Mouse (Mus musculus): ENCODE results near the gene Ttll13. TPM values are rescaled to one million over a fixed set of nuclear protein-coding genes. Genes with fewer than 3 reads are reported as not detected.

The Ttll13 gene
- polyA plus RNA-seq, 1 experiment from 2014 or later: 1.2 TPM

DNA sequence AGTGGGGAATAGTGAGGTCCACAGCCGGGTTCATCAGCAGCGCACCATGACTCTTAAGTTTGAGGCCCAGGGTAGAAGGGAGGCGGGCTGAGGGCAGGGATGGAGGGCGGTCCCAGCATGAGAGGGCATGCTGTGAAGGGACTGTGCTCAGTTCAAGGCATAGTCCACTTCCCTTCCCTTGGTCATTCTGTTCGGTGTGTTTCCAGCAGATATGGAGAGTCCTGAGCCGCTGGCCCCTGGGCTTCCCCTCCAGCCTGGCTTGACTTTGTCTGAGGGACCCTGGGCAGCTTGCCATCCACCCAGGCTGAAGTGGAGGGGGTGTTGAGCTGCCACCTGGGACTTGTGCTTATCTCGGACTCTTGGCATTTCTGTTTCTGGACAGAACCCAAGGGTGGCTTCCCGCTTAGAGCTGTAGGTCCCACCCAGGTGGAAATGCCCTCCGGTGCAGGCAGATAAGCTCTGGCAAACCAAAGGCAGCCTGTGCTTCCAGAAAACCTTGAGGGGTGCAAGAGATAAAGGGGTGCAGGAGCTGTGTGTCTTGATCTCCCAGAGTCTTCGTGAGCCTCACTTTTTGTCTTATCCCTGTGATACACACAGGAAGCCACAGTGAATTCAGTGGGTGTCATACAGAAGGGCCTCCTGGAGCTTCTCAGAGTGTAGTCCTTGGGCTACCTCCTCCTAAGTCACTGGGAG, 37.3 kb upstream of the Ttll13 start:
- ATAC-seq: no peak

DNA sequence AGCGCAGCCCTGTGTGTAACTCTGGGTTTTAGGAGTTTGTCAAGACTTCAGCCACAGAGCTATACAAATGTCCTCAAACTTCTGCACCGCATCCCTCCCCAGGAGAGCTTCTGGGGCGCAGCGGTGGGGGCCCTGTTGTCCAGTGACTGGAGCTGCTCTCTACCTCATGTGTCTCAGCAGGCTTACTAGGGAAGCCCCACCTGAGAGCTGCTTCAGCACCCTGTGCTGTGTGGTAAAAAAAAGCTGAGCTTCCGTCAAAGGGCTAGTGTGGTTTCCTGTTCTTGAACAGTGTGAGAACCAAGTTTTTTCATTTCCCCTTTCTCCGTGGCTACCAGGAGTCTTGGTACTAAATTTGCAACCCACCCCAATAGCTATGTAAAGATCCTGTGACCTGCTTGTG, 36.5 kb upstream of the Ttll13 start:
- Histone ChIP-seq H3K36me3 (ENCODE audit: control insufficient read depth, insufficient read depth) (peaks cover 7% of the 10 kb centered on the region; the same call in 1 of the 2 replicates), H3K4me1 (replicated peaks; ENCODE audit: control insufficient read depth, insufficient read depth, low read length) (peaks cover 23% of the 10 kb centered on the region), H3K4me2 (ENCODE audit: low read length) (no peak overlapping the region), H3K27me3 (replicated peaks; ENCODE audit: control insufficient read depth, insufficient read depth, low read length) (no peaks in the 10 kb centered on the region), H3K27ac (ENCODE audit: low read length) (no peak overlapping the region), H3K9me3 (ENCODE audit: control insufficient read depth, low read length) (no peaks in the 10 kb centered on the region), H3K9ac (replicated peaks; ENCODE audit: low read depth, low read length) (no peak overlapping the region), H3K4me3 (replicated peaks; ENCODE audit: low read length) (no peak overlapping the region)
- WGBS: 83% methylated on average over 6 of the region's 6 CpGs
- ATAC-seq: no peak

More for the DNA sequence above, 37.3 kb upstream of the Ttll13 start:
- no peak overlapping the region for H3K9ac ChIP-seq (replicated peaks; ENCODE audit: low read depth, low read length)
- H3K9me3 ChIP-seq (ENCODE audit: control insufficient read depth, low read length): no peaks in the 10 kb centered on the region
- no peak overlapping the region for H3K27ac ChIP-seq (ENCODE audit: low read length)
- WGBS: 71% methylated on average over 10 of the region's 10 CpGs
- H3K4me3 ChIP-seq (replicated peaks; ENCODE audit: low read length): no peak overlapping the region
- H3K4me1 ChIP-seq (replicated peaks; ENCODE audit: control insufficient read depth, insufficient read depth, low read length): peaks cover 26% of the 10 kb centered on the region
- no peaks in the 10 kb centered on the region for H3K27me3 ChIP-seq (replicated peaks; ENCODE audit: control insufficient read depth, insufficient read depth, low read length)
- no peak overlapping the region for H3K4me2 ChIP-seq (ENCODE audit: low read length)
- H3K36me3 ChIP-seq (ENCODE audit: control insufficient read depth, insufficient read depth): peaks cover 7% of the 10 kb centered on the region; the same call in 1 of the 2 replicates

DNA sequence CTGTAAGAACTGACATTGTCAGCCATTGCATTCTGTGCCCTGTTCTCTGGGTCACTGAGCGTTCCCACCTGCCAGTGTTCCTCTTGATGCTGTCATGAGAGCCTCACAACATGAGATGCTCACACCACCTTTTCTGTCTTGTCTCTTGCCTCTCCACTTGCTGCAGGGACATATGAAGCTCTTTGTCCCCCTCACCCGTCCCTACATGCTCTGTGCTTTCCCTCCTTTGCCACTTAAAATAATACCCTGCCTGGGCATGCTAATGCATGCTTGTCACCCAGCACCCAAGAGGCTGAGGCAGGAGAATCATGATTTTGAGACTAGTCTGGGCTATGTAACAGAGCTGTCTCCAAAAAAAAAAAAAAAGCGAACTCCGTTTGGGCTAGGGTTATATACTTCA, 35.2 kb upstream of the Ttll13 start:
- peaks cover 28% of the 10 kb centered on the region for H3K4me1 ChIP-seq (replicated peaks; ENCODE audit: control insufficient read depth, insufficient read depth, low read length)
- 77% methylated on average over 4 of the region's 4 CpGs for WGBS

DNA sequence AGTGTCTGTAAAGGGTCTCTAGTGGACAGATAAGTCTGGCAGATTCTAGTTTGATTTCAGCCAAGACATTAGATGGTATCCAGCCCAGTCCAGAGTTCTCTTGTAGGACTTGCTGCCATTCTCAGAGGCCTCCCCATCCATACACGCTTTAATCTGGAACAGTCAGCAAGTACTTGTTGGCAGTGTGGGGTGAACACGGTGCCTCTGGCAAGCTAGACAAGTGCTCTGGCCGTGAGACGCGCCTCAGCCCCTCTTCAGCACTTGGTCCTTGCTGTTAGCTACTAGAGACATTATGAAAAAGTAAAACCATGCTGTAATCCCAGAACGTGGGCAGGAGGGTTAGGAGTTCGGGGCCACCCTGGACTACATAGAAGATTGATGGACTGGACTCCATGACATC, 32.6 kb upstream of the Ttll13 start:
- Histone ChIP-seq H3K4me1 (replicated peaks; ENCODE audit: control insufficient read depth, insufficient read depth, low read length) (peaks cover 15% of the 10 kb centered on the region), H3K27me3 (replicated peaks; ENCODE audit: control insufficient read depth, insufficient read depth, low read length) (no peaks in the 10 kb centered on the region), H3K9me3 (ENCODE audit: control insufficient read depth, low read length) (no peaks in the 10 kb centered on the region), H3K4me2 (ENCODE audit: low read length) (no peak overlapping the region), H3K36me3 (ENCODE audit: control insufficient read depth, insufficient read depth) (peaks cover 12% of the 10 kb centered on the region), H3K27ac (ENCODE audit: low read length) (no peak overlapping the region), H3K4me3 (replicated peaks; ENCODE audit: low read length) (no peak overlapping the region), H3K9ac (replicated peaks; ENCODE audit: low read depth, low read length) (no peak overlapping the region)
- WGBS: 92% methylated on average over 7 of the region's 7 CpGs
- no peak for ATAC-seq

More for the DNA sequence above, 35.2 kb upstream of the Ttll13 start:
- H3K9me3 ChIP-seq (ENCODE audit: control insufficient read depth, low read length): no peaks in the 10 kb centered on the region
- H3K27ac ChIP-seq (ENCODE audit: low read length): no peak overlapping the region
- H3K4me2 ChIP-seq (ENCODE audit: low read length): no peak overlapping the region
- no peak for ATAC-seq
- no peaks in the 10 kb centered on the region for H3K27me3 ChIP-seq (replicated peaks; ENCODE audit: control insufficient read depth, insufficient read depth, low read length)
- no peak overlapping the region for H3K9ac ChIP-seq (replicated peaks; ENCODE audit: low read depth, low read length)
- H3K36me3 ChIP-seq (ENCODE audit: control insufficient read depth, insufficient read depth): peaks cover 7% of the 10 kb centered on the region; the same call in 1 of the 2 replicates
- no peak overlapping the region for H3K4me3 ChIP-seq (replicated peaks; ENCODE audit: low read length)

DNA sequence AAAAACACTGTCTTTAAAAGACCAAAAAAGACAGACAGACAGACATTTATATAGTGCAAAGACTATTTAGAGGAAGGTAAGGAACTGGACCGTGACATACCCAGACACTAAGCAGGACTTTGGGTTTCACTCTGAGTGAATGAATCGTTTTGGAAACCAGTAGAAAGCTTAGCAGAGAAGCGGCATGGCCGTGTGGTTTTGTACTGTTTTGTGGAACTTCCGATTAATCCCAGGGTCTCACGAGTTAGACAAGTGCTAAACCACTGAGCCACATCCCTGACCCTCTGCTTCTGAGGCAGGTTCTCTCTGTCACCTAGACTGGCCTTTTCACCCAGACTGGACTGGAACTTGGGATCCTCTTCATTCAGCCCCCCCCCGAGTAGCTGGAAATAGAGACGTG, 31.7 kb upstream of the Ttll13 start:
- no peak overlapping the region for H3K4me3 ChIP-seq (replicated peaks; ENCODE audit: low read length)
- WGBS: 68% methylated on average over 8 of the region's 8 CpGs
- no peak overlapping the region for H3K9ac ChIP-seq (replicated peaks; ENCODE audit: low read depth, low read length)
- H3K9me3 ChIP-seq (ENCODE audit: control insufficient read depth, low read length): no peaks in the 10 kb centered on the region
- peaks cover 10% of the 10 kb centered on the region for H3K4me1 ChIP-seq (replicated peaks; ENCODE audit: control insufficient read depth, insufficient read depth, low read length)
- H3K27me3 ChIP-seq (replicated peaks; ENCODE audit: control insufficient read depth, insufficient read depth, low read length): no peaks in the 10 kb centered on the region
- peaks cover 16% of the 10 kb centered on the region for H3K36me3 ChIP-seq (ENCODE audit: control insufficient read depth, insufficient read depth)
- no peak for ATAC-seq
- no peak overlapping the region for H3K4me2 ChIP-seq (ENCODE audit: low read length)
- H3K27ac ChIP-seq (ENCODE audit: low read length): no peak overlapping the region

DNA sequence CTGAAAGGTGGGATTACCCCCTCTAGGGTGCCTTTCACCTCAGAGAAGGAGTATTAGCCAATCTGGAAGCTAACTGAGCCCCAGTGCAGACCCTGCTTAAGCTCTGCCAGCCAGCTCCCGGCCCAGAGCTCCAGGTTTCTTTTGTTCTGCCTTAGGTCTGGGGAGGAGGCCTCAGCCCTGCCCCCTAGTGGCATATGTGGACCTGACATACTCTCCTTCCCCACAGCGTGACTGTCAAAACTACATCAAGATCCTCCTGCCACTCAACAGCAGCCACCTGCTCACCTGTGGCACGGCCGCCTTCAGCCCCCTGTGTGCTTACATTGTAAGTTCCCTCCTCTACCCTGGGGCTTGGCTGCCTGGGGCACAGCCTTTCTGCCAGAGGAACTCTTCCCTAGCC, 30.8 kb upstream of the Ttll13 start:
- Histone ChIP-seq H3K9me3 (ENCODE audit: control insufficient read depth, low read length) (no peaks in the 10 kb centered on the region), H3K36me3 (ENCODE audit: control insufficient read depth, insufficient read depth) (peaks cover 22% of the 10 kb centered on the region), H3K9ac (replicated peaks; ENCODE audit: low read depth, low read length) (peak overlapping the region; percentile 49), H3K27me3 (replicated peaks; ENCODE audit: control insufficient read depth, insufficient read depth, low read length) (no peaks in the 10 kb centered on the region), H3K27ac (ENCODE audit: low read length) (peak overlapping the region; percentile 80), H3K4me2 (ENCODE audit: low read length) (no peak overlapping the region), H3K4me3 (replicated peaks; ENCODE audit: low read length) (no peak overlapping the region), H3K4me1 (replicated peaks; ENCODE audit: control insufficient read depth, insufficient read depth, low read length) (peaks cover 8% of the 10 kb centered on the region)
- ATAC-seq: peak; percentile 91
- WGBS: 14% methylated on average over 4 of the region's 4 CpGs

DNA sequence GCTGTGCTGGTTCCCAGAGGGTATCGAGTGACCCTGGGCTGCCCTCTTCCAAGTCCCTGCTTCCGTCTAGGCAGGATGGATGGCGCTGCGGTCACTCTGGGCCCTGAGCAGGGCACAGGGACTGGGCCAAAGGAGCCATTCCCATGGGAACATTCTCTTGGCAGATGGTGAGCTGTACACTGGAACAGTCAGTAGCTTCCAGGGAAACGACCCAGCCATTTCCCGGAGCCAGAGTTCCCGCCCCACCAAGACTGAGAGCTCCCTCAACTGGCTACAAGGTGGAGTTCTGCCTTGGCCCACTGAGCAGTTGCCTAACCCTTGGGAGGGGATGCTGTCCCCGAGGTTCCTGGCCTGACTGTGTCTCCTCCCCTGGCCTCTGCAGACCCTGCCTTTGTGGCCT, 29.6 kb upstream of the Ttll13 start:
- 79% methylated on average over 8 of the region's 8 CpGs for WGBS
- H3K9ac ChIP-seq (replicated peaks; ENCODE audit: low read depth, low read length): no peak overlapping the region
- no peak for ATAC-seq

DNA sequence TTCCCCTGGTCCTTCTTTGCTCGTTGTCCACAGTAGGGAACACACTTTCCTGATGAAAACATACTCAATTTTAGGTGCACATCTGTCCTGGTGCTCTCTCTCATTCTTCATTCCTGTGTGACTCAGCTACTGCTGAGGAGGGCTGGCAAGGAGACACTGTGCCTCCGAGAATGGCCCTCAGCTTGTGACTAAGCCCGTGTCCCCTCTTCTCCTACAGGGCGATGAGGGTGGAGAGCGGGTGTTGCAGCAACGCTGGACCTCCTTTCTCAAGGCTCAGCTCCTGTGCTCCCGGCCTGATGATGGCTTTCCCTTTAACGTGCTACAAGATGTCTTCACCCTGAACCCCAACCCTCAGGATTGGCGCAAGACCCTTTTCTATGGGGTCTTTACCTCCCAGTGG, 27.5 kb upstream of the Ttll13 start:
- 97% methylated on average over 9 of the region's 9 CpGs for WGBS
- Histone ChIP-seq H3K4me2 (ENCODE audit: low read length) (no peak overlapping the region), H3K36me3 (ENCODE audit: control insufficient read depth, insufficient read depth) (peaks cover 32% of the 10 kb centered on the region), H3K4me3 (replicated peaks; ENCODE audit: low read length) (no peak overlapping the region), H3K27ac (ENCODE audit: low read length) (no peak overlapping the region), H3K27me3 (replicated peaks; ENCODE audit: control insufficient read depth, insufficient read depth, low read length) (no peaks in the 10 kb centered on the region), H3K9ac (replicated peaks; ENCODE audit: low read depth, low read length) (no peak overlapping the region), H3K4me1 (replicated peaks; ENCODE audit: control insufficient read depth, insufficient read depth, low read length) (peaks cover 5% of the 10 kb centered on the region), H3K9me3 (ENCODE audit: control insufficient read depth, low read length) (no peaks in the 10 kb centered on the region)
- ATAC-seq: no peak

More for the DNA sequence above, 29.6 kb upstream of the Ttll13 start:
- Histone ChIP-seq H3K9me3 (ENCODE audit: control insufficient read depth, low read length) (no peaks in the 10 kb centered on the region), H3K27me3 (replicated peaks; ENCODE audit: control insufficient read depth, insufficient read depth, low read length) (no peaks in the 10 kb centered on the region), H3K4me3 (replicated peaks; ENCODE audit: low read length) (no peak overlapping the region), H3K4me2 (ENCODE audit: low read length) (no peak overlapping the region), H3K4me1 (replicated peaks; ENCODE audit: control insufficient read depth, insufficient read depth, low read length) (peaks cover 5% of the 10 kb centered on the region), H3K27ac (ENCODE audit: low read length) (no peak overlapping the region), H3K36me3 (ENCODE audit: control insufficient read depth, insufficient read depth) (peaks cover 33% of the 10 kb centered on the region)

DNA sequence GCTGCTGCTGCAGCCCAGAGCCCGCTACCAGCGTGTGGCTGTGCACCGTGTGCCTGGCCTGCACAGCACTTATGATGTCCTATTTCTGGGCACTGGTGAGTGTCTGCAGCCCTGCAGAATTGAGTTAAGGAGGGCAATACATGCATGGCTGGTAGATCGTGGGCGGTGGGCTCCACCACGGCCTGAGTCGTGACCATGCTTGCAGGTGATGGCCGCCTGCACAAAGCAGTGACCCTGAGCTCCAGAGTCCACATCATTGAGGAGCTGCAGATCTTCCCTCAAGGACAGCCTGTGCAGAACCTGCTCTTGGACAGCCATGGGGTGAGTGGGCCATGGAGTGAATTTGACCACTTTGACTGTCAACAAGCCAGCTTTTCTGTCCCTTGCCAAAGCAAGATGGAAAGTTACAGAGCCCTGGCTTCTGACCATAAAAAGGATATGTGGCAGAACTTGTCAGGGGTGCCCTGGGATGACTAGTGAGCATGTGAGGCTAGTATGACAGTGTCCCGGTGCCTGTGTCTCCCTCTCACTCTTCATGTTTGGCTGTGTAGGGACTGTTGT, 25.9 kb upstream of the Ttll13 start:
- H3K36me3 ChIP-seq (ENCODE audit: control insufficient read depth, insufficient read depth): peaks cover 38% of the 10 kb centered on the region
- no peak overlapping the region for H3K4me2 ChIP-seq (ENCODE audit: low read length)
- no peak overlapping the region for H3K9ac ChIP-seq (replicated peaks; ENCODE audit: low read depth, low read length)
- ATAC-seq: no peak
- H3K9me3 ChIP-seq (ENCODE audit: control insufficient read depth, low read length): no peaks in the 10 kb centered on the region
- no peak overlapping the region for H3K4me3 ChIP-seq (replicated peaks; ENCODE audit: low read length)
- no peaks in the 10 kb centered on the region for H3K27me3 ChIP-seq (replicated peaks; ENCODE audit: control insufficient read depth, insufficient read depth, low read length)
- peaks cover under 1% of the 10 kb centered on the region for H3K4me1 ChIP-seq (replicated peaks; ENCODE audit: control insufficient read depth, insufficient read depth, low read length)
- 95% methylated on average over 9 of the region's 9 CpGs for WGBS
- no peak overlapping the region for H3K27ac ChIP-seq (ENCODE audit: low read length)

Data from forebrain, embryonic 16.5 days (tissue).